1 mouse cellular context compared by ENCODE assay signal in the genomic region with DNA sequence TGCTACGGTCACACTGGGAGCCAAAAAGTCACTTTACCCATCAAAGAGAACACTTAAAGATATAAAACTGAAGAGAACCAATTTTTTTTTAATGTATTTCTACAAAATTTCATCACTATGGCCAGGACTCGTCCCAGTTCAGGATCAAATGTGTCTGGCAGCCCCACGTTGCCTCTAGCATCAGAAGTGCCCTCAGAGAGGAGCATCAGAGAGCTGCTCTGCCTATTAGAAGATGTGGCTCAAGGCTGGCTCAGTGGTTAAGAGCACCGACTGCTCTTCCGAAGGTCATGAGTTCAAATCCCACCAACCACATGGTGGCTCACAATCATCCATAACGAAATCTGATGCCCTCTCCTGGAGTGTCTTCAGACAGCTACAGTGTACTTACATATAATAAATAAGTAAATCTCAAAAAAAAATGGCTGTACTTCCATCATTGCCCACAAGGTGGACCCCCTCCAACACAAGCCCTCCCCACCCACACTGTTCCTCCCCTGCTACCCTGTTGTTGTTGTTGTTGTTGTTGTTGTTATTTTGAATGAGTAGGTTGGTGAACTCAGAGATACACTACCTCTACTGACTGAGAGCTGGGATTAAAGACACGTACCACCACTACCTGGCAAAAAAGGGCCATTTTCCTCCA.
TF ChIP-seq lines count a peak whose summit lies in the region.

No protein-coding gene starts in this region.

TF ChIP-seq in CH12.LX, 34 proteins besides CTCF, POLR2A, EP300 and RAD21 (continued from another document):
- no peak for TF ChIP-seq USF2 (conservative IDR thresholded peaks at IDR 0.05; ENCODE audit: low read depth, low read length)
- TF ChIP-seq BHLHE40 (IDR thresholded peaks at IDR 0.05; ENCODE audit: low read depth, low read length): 0 out of 2 replicates have a peak, but pooled peaks have one; percentile 7
- peak; percentile 95 for TF ChIP-seq TBP (conservative IDR thresholded peaks at IDR 0.05; ENCODE audit: low read depth, low read length)
- peak; percentile 83 for TF ChIP-seq MAZ (IDR thresholded peaks at IDR 0.05; ENCODE audit: low read depth, low read length)
- peak; percentile 55 for TF ChIP-seq SMC3 (IDR thresholded peaks at IDR 0.05; ENCODE audit: low read depth, low read length)
- no peak for TF ChIP-seq NRF1 (IDR thresholded peaks at IDR 0.05; ENCODE audit: low read depth, low read length)
- TF ChIP-seq MAFK (IDR thresholded peaks at IDR 0.05; ENCODE audit: insufficient replicate concordance, low read length): 0 out of 2 replicates have a peak, but pooled peaks have one; percentile 33
